Mouse (Mus musculus) E14TG2a.4 (cell line): Measurements from ENCODE around the gene Rnf114.

Experiments
- H3K27me3 ChIP-seq: 2 replicates; pipeline ENCODE4 v1.6.1; 2014; ENCODE audit warnings: low read length, control low read depth; ENCODE audit not compliant: insufficient read depth
- H3K36me3 ChIP-seq: 2 replicates; pipeline ENCODE4 v1.6.1; 2014; ENCODE audit warnings: low read length, control low read depth; ENCODE audit not compliant: insufficient read depth
- H3K4me1 ChIP-seq: replicated peaks from 2 replicates; pipeline ENCODE4 v1.6.1; 2014; ENCODE audit warnings: low read depth, low read length, control low read depth
- H3K4me3 ChIP-seq: replicated peaks from 2 replicates; pipeline ENCODE4 v1.5.1; 2014; ENCODE audit warnings: mild to moderate bottlenecking, low read length
- H3K9me3 ChIP-seq: 2 replicates; pipeline ENCODE4 v1.6.1; 2014; ENCODE audit warnings: low read length, control low read depth
- CTCF ChIP-seq: conservative IDR thresholded peaks from 2 replicates; pipeline ENCODE4 v1.5.1; 2014; ENCODE audit warnings: low read length
- NANOG ChIP-seq: IDR thresholded peaks from 2 replicates; pipeline ENCODE4 v1.6.1; 2014; ENCODE audit warnings: borderline replicate concordance, low read length, mixed read lengths
- POU5F1 ChIP-seq: IDR thresholded peaks from 2 replicates; pipeline ENCODE4 v1.6.1; 2014; ENCODE audit warnings: low read length, borderline replicate concordance

Gene Rnf114

GRCm38 (mm10) chr2:167551342-167551920 is 59.0 kb downstream of the Rnf114 start:
- Histone ChIP-seq H3K4me1 (peaks cover 72% of the 10 kb centered on the region), H3K9me3 (no peaks in the 10 kb centered on the region), H3K4me3 (no peak overlapping the region), H3K27me3 (peaks cover 55% of the 10 kb centered on the region), H3K36me3 (no peaks in the 10 kb centered on the region)
- TF ChIP-seq POU5F1: no peak
- no peak for TF ChIP-seq CTCF
- TF ChIP-seq NANOG: no peak

- no peaks in the 10 kb centered on the region for H3K9me3 ChIP-seq
- TF ChIP-seq CTCF (no peak), NANOG (no peak), POU5F1 (no peak)
- no peak overlapping the region for H3K4me3 ChIP-seq
- H3K27me3 ChIP-seq: peaks cover 55% of the 10 kb centered on the region
- H3K4me1 ChIP-seq: peaks cover 64% of the 10 kb centered on the region
- H3K36me3 ChIP-seq: no peaks in the 10 kb centered on the region
These were observed 59.8 kb downstream of the Rnf114 start for GRCm38 (mm10) chr2:167552292-167552691.

- H3K9me3 ChIP-seq: no peaks in the 10 kb centered on the region
- peaks cover 59% of the 10 kb centered on the region for H3K4me1 ChIP-seq
- TF ChIP-seq NANOG: no peak
- no peak for TF ChIP-seq CTCF
- TF ChIP-seq POU5F1: no peak
- no peaks in the 10 kb centered on the region for H3K36me3 ChIP-seq
- no peak overlapping the region for H3K4me3 ChIP-seq
- H3K27me3 ChIP-seq: peaks cover 57% of the 10 kb centered on the region
These were observed 60.5 kb downstream of the Rnf114 start for GRCm38 (mm10) chr2:167552927-167553402.

- Histone ChIP-seq H3K36me3 (no peaks in the 10 kb centered on the region), H3K9me3 (no peaks in the 10 kb centered on the region)
- TF ChIP-seq NANOG (no peak), CTCF (no peak), POU5F1 (no peak)
These were observed 63.3 kb downstream of the Rnf114 start for GRCm38 (mm10) chr2:167555766-167556165.

GRCm38 (mm10) chr2:167559413-167559812 is 67.0 kb downstream of the Rnf114 start:
- Histone ChIP-seq H3K9me3 (no peaks in the 10 kb centered on the region), H3K27me3 (peaks cover 63% of the 10 kb centered on the region), H3K4me3 (peak overlapping the region; percentile 68), H3K36me3 (no peaks in the 10 kb centered on the region), H3K4me1 (peaks cover 63% of the 10 kb centered on the region)
- TF ChIP-seq CTCF: no peak
- TF ChIP-seq NANOG: no peak
- no peak for TF ChIP-seq POU5F1

More at GRCm38 (mm10) chr2:167555766-167556165, 63.3 kb downstream of the Rnf114 start:
- Histone ChIP-seq H3K4me3 (no peak overlapping the region), H3K27me3 (peaks cover 57% of the 10 kb centered on the region), H3K4me1 (peaks cover 61% of the 10 kb centered on the region)

GRCm38 (mm10) chr2:167562101-167562500 is 69.7 kb downstream of the Rnf114 start:
- peaks cover 60% of the 10 kb centered on the region for H3K4me1 ChIP-seq
- no peaks in the 10 kb centered on the region for H3K36me3 ChIP-seq
- H3K4me3 ChIP-seq: no peak overlapping the region
- TF ChIP-seq NANOG: no peak
- no peak for TF ChIP-seq CTCF
- no peak for TF ChIP-seq POU5F1
- peaks cover 68% of the 10 kb centered on the region for H3K27me3 ChIP-seq
- H3K9me3 ChIP-seq: no peaks in the 10 kb centered on the region

GRCm38 (mm10) chr2:167563035-167563434 is 70.6 kb downstream of the Rnf114 start:
- TF ChIP-seq NANOG (no peak), POU5F1 (no peak), CTCF (no peak)

GRCm38 (mm10) chr2:167563703-167564102 is 71.3 kb downstream of the Rnf114 start:
- Histone ChIP-seq H3K4me1 (peaks cover 54% of the 10 kb centered on the region), H3K9me3 (no peaks in the 10 kb centered on the region), H3K27me3 (peaks cover 70% of the 10 kb centered on the region), H3K4me3 (no peak overlapping the region), H3K36me3 (no peaks in the 10 kb centered on the region)
- TF ChIP-seq CTCF (no peak), NANOG (no peak)

More at GRCm38 (mm10) chr2:167563035-167563434, 70.6 kb downstream of the Rnf114 start:
- no peaks in the 10 kb centered on the region for H3K9me3 ChIP-seq
- no peak overlapping the region for H3K4me3 ChIP-seq
- H3K27me3 ChIP-seq: peaks cover 69% of the 10 kb centered on the region
- H3K36me3 ChIP-seq: no peaks in the 10 kb centered on the region
- H3K4me1 ChIP-seq: peaks cover 59% of the 10 kb centered on the region

GRCm38 (mm10) chr2:167564551-167565311 is 72.3 kb downstream of the Rnf114 start:
- TF ChIP-seq CTCF (no peak), NANOG (no peak), POU5F1 (no peak)
- Histone ChIP-seq H3K27me3 (peaks cover 64% of the 10 kb centered on the region), H3K4me1 (peaks cover 49% of the 10 kb centered on the region), H3K9me3 (no peaks in the 10 kb centered on the region), H3K36me3 (no peaks in the 10 kb centered on the region), H3K4me3 (no peak overlapping the region)
